Mouse (Mus musculus): ENCODE data around the gene Serbp1. TPM values are rescaled to one million over a fixed set of nuclear protein-coding genes. Genes with fewer than 3 reads are reported as not detected.
"Not testable (repeated sequence)": the region's sequence is repeated elsewhere in the genome, so short reads cannot be mapped to it uniquely, and the experiment has no call there.

Serbp1 gene
- 100 to 1,000 TPM; 209 to 215 TPM for total RNA-seq (2021)
- long read RNA-seq, experiment 1, full-length matches to known transcripts, result 169 of 185 reads
- long read RNA-seq, experiment 1, partial matches to known transcripts, result 10 of 185 reads
- long read RNA-seq, experiment 1, other reads (novel, unspliced or antisense), result 6 of 185 reads
- long read RNA-seq, experiment 2, full-length matches to known transcripts, result 143 of 155 reads
- long read RNA-seq, experiment 2, partial matches to known transcripts, result 4 of 155 reads
- long read RNA-seq, experiment 2, other reads (novel, unspliced or antisense), result 8 of 155 reads

GRCm38 (mm10) chr6:67237977-67238376 lies at the start of gene Serbp1:
Gene Serbp1, plus strand, starts transcription at chr6:67238176.
- no peak for DNase-seq (ENCODE audit: low spot score in 2 of 2)
- intact Hi-C loops (cut with DNase I), result no loop called here

- no peak for DNase-seq (ENCODE audit: low spot score in 2 of 2)
- intact Hi-C loops (cut with DNase I), result loop anchor here (10.0 kb wide), 1 partner anchor 241 kb away; no protein-coding TSS in a partner anchor
Observed at GRCm38 (mm10) chr6:67193591-67193990, 44.4 kb upstream of the Serbp1 start.

GRCm38 (mm10) chr6:67194606-67195005 lies 43.4 kb upstream of the Serbp1 start:
- intact Hi-C loops (cut with DNase I), result loop anchor here (10.0 kb wide), 1 partner anchor 240 kb away; no protein-coding TSS in a partner anchor
- DNase-seq (ENCODE audit: low spot score in 2 of 2), result no peak

- intact Hi-C loops (cut with DNase I), result loop anchor here (10.0 kb wide), 1 partner anchor 240 kb away; no protein-coding TSS in a partner anchor
- DNase-seq (ENCODE audit: low spot score in 2 of 2), result no peak
Observed at GRCm38 (mm10) chr6:67195148-67195611, 42.8 kb upstream of the Serbp1 start.

- intact Hi-C loops (cut with DNase I), result loop anchor here (2.0 to 10.0 kb wide), 2 partner anchors 122 to 238 kb away; no protein-coding TSS in a partner anchor
- DNase-seq (ENCODE audit: low spot score in 2 of 2), result no peak
Observed at GRCm38 (mm10) chr6:67196821-67197220, 41.2 kb upstream of the Serbp1 start.

GRCm38 (mm10) chr6:67198085-67198484 lies 39.9 kb upstream of the Serbp1 start:
- peak; percentile 60 to 63 for DNase-seq (ENCODE audit: low spot score in 2 of 2)
- intact Hi-C loops (cut with DNase I), result loop anchor here (10.0 kb wide), 1 partner anchor 237 kb away; no protein-coding TSS in a partner anchor

- intact Hi-C loops (cut with DNase I), result no loop called here
- peak; percentile 18 to 41 for DNase-seq (ENCODE audit: low spot score in 2 of 2)
Observed at GRCm38 (mm10) chr6:67200715-67201322, 37.2 kb upstream of the Serbp1 start.

GRCm38 (mm10) chr6:67205081-67206037 lies 32.6 kb upstream of the Serbp1 start:
- DNase-seq (ENCODE audit: low spot score in 2 of 2), result no peak
- intact Hi-C loops (cut with DNase I), result no loop called here

- intact Hi-C loops (cut with DNase I), result no loop called here
- DNase-seq (ENCODE audit: low spot score in 2 of 2), result no peak
Observed at GRCm38 (mm10) chr6:67212362-67212761, 25.6 kb upstream of the Serbp1 start.

- DNase-seq (ENCODE audit: low spot score in 2 of 2), result no peak
- intact Hi-C loops (cut with DNase I), result no loop called here
Observed at GRCm38 (mm10) chr6:67213429-67214098, 24.4 kb upstream of the Serbp1 start.

- no peak for DNase-seq (ENCODE audit: low spot score in 2 of 2)
- intact Hi-C loops (cut with DNase I), result no loop called here
Observed at GRCm38 (mm10) chr6:67217402-67217801, 20.6 kb upstream of the Serbp1 start.

- intact Hi-C loops (cut with DNase I), result no loop called here
- DNase-seq (ENCODE audit: low spot score in 2 of 2), result no peak
Observed at GRCm38 (mm10) chr6:67217846-67218245, 20.1 kb upstream of the Serbp1 start.

- DNase-seq (ENCODE audit: low spot score in 2 of 2), result no peak
- intact Hi-C loops (cut with DNase I), result no loop called here
Observed at GRCm38 (mm10) chr6:67218566-67218965, 19.4 kb upstream of the Serbp1 start.

GRCm38 (mm10) chr6:67219931-67220330 lies 18.0 kb upstream of the Serbp1 start:
- intact Hi-C loops (cut with DNase I); DNase-seq (ENCODE audit: low spot score in 2 of 2): not testable (repeated sequence)

GRCm38 (mm10) chr6:67220731-67221130 lies 17.2 kb upstream of the Serbp1 start:
- DNase-seq (ENCODE audit: low spot score in 2 of 2), result no peak
- intact Hi-C loops (cut with DNase I), result no loop called here

GRCm38 (mm10) chr6:67223082-67223481 lies 14.9 kb upstream of the Serbp1 start:
- no peak for DNase-seq (ENCODE audit: low spot score in 2 of 2)
- intact Hi-C loops (cut with DNase I), result no loop called here

- DNase-seq (ENCODE audit: low spot score in 2 of 2), result peak in 1 of 2 experiments; percentile 68
Observed at GRCm38 (mm10) chr6:67223499-67223898, 14.5 kb upstream of the Serbp1 start.

GRCm38 (mm10) chr6:67226286-67226685 lies 11.7 kb upstream of the Serbp1 start:
- intact Hi-C loops (cut with DNase I), result no loop called here
- DNase-seq (ENCODE audit: low spot score in 2 of 2), result no peak

More at GRCm38 (mm10) chr6:67223499-67223898, 14.5 kb upstream of the Serbp1 start:
- intact Hi-C loops (cut with DNase I), result no loop called here
